Mouse (Mus musculus): ENCODE data around the gene Eps8. TPM values are rescaled to one million over a fixed set of nuclear protein-coding genes. Genes with fewer than 3 reads are reported as not detected.

Eps8 gene
- total and polyA plus RNA-seq, 2 experiments from 2014 or later, result 27.2 to 29.9 TPM

- Histone ChIP-seq H3K4me3 (ENCODE audit: low read depth, low read length) (no peak overlapping the region), H3K27ac (ENCODE audit: low read depth, low read length) (no peak overlapping the region), H3K27me3 (ENCODE audit: insufficient read depth, low read length) (no peaks in the 10 kb centered on the region), H3K9me3 (ENCODE audit: low read length) (no peaks in the 10 kb centered on the region), H3K4me1 (ENCODE audit: insufficient read depth, low read length) (no peaks in the 10 kb centered on the region), H3K4me2 (ENCODE audit: low read depth, low read length, poor library complexity, severe bottlenecking) (no peak overlapping the region), H3K36me3 (ENCODE audit: insufficient read depth, low read length) (no peaks in the 10 kb centered on the region), H3K9ac (replicated peaks; ENCODE audit: low read length, poor library complexity, severe bottlenecking) (no peak overlapping the region)
- no peak for DNase-seq (ENCODE audit: low spot score)
- no peak for ATAC-seq (ENCODE audit: low FRiP score)
- 53% methylated on average over 1 of the region's 1 CpGs for WGBS
- no peak for TF ChIP-seq CTCF (IDR thresholded peaks at IDR 0.05)
Observed at GRCm38 (mm10) chr6:137494801-137495200, 159.9 kb downstream of the Eps8 start.

- Histone ChIP-seq H3K9me3 (ENCODE audit: low read length) (no peaks in the 10 kb centered on the region), H3K9ac (replicated peaks; ENCODE audit: low read length, poor library complexity, severe bottlenecking) (no peak overlapping the region), H3K27ac (ENCODE audit: low read depth, low read length) (no peak overlapping the region), H3K36me3 (ENCODE audit: insufficient read depth, low read length) (peaks cover 4% of the 10 kb centered on the region; the same call in 1 of the 2 replicates), H3K27me3 (ENCODE audit: insufficient read depth, low read length) (no peaks in the 10 kb centered on the region), H3K4me2 (ENCODE audit: low read depth, low read length, poor library complexity, severe bottlenecking) (no peak overlapping the region), H3K4me3 (ENCODE audit: low read depth, low read length) (no peak overlapping the region), H3K4me1 (ENCODE audit: insufficient read depth, low read length) (no peaks in the 10 kb centered on the region)
- ATAC-seq (ENCODE audit: low FRiP score) (no peak), DNase-seq (ENCODE audit: low spot score) (no peak)
- no peak for TF ChIP-seq CTCF (IDR thresholded peaks at IDR 0.05)
Observed at GRCm38 (mm10) chr6:137494136-137494475, 160.6 kb downstream of the Eps8 start.

DNA sequence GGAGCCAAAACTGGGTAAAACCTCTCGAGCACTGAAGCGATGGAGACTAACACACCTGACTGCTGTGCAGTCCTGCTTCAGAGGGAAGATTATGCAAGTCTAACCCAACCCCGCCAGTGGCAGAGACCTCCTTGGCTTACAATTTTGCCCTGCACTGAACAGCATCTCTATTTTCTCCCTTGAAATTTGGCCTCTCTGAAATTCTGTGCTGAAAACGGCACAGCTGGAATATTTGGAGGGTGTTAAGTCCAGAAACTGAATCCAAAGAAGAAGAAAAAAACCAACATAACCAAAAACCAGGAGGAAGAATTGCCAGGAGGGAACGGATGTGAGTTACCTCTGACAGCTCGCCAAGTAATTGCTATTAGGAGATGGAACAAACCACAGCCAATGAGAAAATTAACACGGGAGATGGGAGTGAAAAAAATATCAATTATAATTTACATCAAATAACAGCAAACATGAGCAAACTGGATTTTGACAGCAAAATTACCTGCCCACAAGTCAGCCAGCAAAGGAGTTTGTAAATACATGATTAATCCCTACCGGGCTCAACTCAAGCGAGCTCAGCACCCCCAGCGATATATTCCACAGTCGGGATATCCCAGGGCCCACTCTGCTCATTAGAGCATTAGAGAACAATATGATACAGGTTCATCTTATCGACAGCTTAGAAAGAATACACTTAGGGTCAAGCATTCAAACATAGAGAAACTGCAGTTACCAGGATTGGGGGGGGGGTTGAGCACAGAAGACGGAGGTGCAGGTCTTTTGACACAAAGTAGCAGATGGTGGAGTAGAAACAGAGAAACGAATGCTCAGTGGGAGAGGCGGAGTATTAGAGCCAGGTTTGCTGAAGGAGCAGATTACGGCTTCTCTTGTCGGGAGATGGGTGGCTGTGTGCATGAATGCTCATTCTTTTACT is 161.2 kb downstream of the Eps8 start:
- no peak for TF ChIP-seq CTCF (IDR thresholded peaks at IDR 0.05)
- no peak overlapping the region for H3K4me2 ChIP-seq (ENCODE audit: low read depth, low read length, poor library complexity, severe bottlenecking)
- no peak overlapping the region for H3K9ac ChIP-seq (replicated peaks; ENCODE audit: low read length, poor library complexity, severe bottlenecking)
- H3K4me1 ChIP-seq (ENCODE audit: insufficient read depth, low read length), result no peaks in the 10 kb centered on the region
- H3K4me3 ChIP-seq (ENCODE audit: low read depth, low read length), result no peak overlapping the region
- WGBS, result 81% methylated on average over 17 of the region's 17 CpGs
- DNase-seq (ENCODE audit: low spot score) (peak; percentile 15), ATAC-seq (ENCODE audit: low FRiP score) (no peak)
- no peaks in the 10 kb centered on the region for H3K27me3 ChIP-seq (ENCODE audit: insufficient read depth, low read length)
- H3K9me3 ChIP-seq (ENCODE audit: low read length), result no peaks in the 10 kb centered on the region
- peaks cover 4% of the 10 kb centered on the region; the same call in 1 of the 2 replicates for H3K36me3 ChIP-seq (ENCODE audit: insufficient read depth, low read length)
- H3K27ac ChIP-seq (ENCODE audit: low read depth, low read length), result no peak overlapping the region

GRCm38 (mm10) chr6:137492582-137492981 is 162.1 kb downstream of the Eps8 start:
- WGBS, result 90% methylated on average over 4 of the region's 4 CpGs
- H3K9ac ChIP-seq (replicated peaks; ENCODE audit: low read length, poor library complexity, severe bottlenecking), result no peak overlapping the region
- no peak overlapping the region for H3K4me3 ChIP-seq (ENCODE audit: low read depth, low read length)
- ATAC-seq (ENCODE audit: low FRiP score) (no peak), DNase-seq (ENCODE audit: low spot score) (no peak)
- H3K36me3 ChIP-seq (ENCODE audit: insufficient read depth, low read length), result peaks cover 4% of the 10 kb centered on the region; the same call in 1 of the 2 replicates
- TF ChIP-seq CTCF (IDR thresholded peaks at IDR 0.05), result no peak
- no peaks in the 10 kb centered on the region for H3K4me1 ChIP-seq (ENCODE audit: insufficient read depth, low read length)
- no peak overlapping the region for H3K4me2 ChIP-seq (ENCODE audit: low read depth, low read length, poor library complexity, severe bottlenecking)
- H3K9me3 ChIP-seq (ENCODE audit: low read length), result no peaks in the 10 kb centered on the region
- no peaks in the 10 kb centered on the region for H3K27me3 ChIP-seq (ENCODE audit: insufficient read depth, low read length)
- no peak overlapping the region for H3K27ac ChIP-seq (ENCODE audit: low read depth, low read length)

DNA sequence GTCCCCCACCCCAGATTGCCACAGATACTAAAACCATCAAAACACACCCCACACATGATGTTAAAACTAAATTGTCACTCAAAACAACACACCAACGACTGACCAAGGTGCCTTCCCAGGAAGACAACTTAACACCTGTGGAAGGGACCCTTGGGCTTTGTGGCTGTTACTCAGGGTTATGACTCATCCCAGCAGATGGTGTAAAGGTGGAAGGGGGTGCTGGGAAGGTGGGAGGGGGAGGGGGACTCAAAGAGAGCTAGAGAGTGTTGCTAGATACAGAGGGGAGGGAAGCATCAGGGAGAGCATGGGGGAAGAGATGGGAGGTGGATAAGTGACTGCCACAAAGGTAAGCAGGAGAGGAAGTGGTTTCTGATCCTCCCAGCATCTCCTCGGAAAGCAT is 163.0 kb downstream of the Eps8 start:
- no peak overlapping the region for H3K9ac ChIP-seq (replicated peaks; ENCODE audit: low read length, poor library complexity, severe bottlenecking)
- no peaks in the 10 kb centered on the region for H3K9me3 ChIP-seq (ENCODE audit: low read length)
- 76% methylated on average over 2 of the region's 2 CpGs for WGBS
- no peak for TF ChIP-seq CTCF (IDR thresholded peaks at IDR 0.05)
- H3K36me3 ChIP-seq (ENCODE audit: insufficient read depth, low read length), result peaks cover 4% of the 10 kb centered on the region; the same call in 1 of the 2 replicates
- H3K4me2 ChIP-seq (ENCODE audit: low read depth, low read length, poor library complexity, severe bottlenecking), result no peak overlapping the region
- no peaks in the 10 kb centered on the region for H3K4me1 ChIP-seq (ENCODE audit: insufficient read depth, low read length)
- H3K27ac ChIP-seq (ENCODE audit: low read depth, low read length), result no peak overlapping the region
- DNase-seq (ENCODE audit: low spot score), result no peak
- ATAC-seq (ENCODE audit: low FRiP score), result no peak
- H3K4me3 ChIP-seq (ENCODE audit: low read depth, low read length), result no peak overlapping the region
- H3K27me3 ChIP-seq (ENCODE audit: insufficient read depth, low read length), result no peaks in the 10 kb centered on the region

DNA sequence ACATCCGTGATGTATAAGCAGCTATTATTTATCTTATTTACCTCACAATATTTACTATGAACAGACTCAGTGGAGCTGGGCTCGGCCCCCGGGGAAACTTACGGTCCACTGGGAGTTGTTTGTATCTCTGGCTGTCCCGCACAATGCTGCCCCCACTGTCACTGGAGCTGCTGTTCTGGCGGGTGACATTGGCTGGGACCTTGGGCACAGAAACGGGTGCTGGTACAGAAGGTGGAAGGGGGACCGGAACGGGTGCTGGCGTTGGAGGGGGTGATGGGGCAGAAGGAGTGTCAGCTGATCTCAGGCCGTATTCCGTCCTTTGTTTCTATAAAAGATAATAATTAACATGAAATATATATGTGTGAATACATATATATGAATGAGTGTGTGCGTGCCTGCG is 164.6 kb downstream of the Eps8 start:
- Histone ChIP-seq H3K27ac (ENCODE audit: low read depth, low read length) (no peak overlapping the region), H3K4me3 (ENCODE audit: low read depth, low read length) (no peak overlapping the region), H3K27me3 (ENCODE audit: insufficient read depth, low read length) (no peaks in the 10 kb centered on the region), H3K4me1 (ENCODE audit: insufficient read depth, low read length) (no peaks in the 10 kb centered on the region), H3K9ac (replicated peaks; ENCODE audit: low read length, poor library complexity, severe bottlenecking) (no peak overlapping the region), H3K4me2 (ENCODE audit: low read depth, low read length, poor library complexity, severe bottlenecking) (no peak overlapping the region), H3K36me3 (ENCODE audit: insufficient read depth, low read length) (peaks cover 4% of the 10 kb centered on the region; the same call in 1 of the 2 replicates), H3K9me3 (ENCODE audit: low read length) (no peaks in the 10 kb centered on the region)
- no peak for DNase-seq (ENCODE audit: low spot score)
- ATAC-seq (ENCODE audit: low FRiP score), result no peak
- 93% methylated on average over 14 of the region's 14 CpGs for WGBS
- no peak for TF ChIP-seq CTCF (IDR thresholded peaks at IDR 0.05)
